Mouse (Mus musculus) cerebellum, adult 2 months (tissue): ENCODE measurements around the gene 3110040N11Rik.

ENCODE experiments used
- CTCF ChIP-seq: fragments of 200-500 bp; IDR thresholded peaks from 2 replicates; pipeline ENCODE4 v1.5.1; 2011; ENCODE audit warnings: low read depth, mild to moderate bottlenecking, control low read depth, low read length, moderate library complexity, borderline replicate concordance; ENCODE audit not compliant: insufficient read depth
- POLR2A ChIP-seq: fragments of 200-500 bp; IDR thresholded peaks from 2 replicates; pipeline ENCODE4 v1.6.1; 2011; ENCODE audit warnings: low read length, control low read depth, borderline replicate concordance; ENCODE audit not compliant: insufficient read depth

GRCm38 (mm10) chr7:81834847-81835246, 45.6 kb upstream of the 3110040N11Rik start:
- TF ChIP-seq CTCF (no peak), POLR2A (no peak)
